Mouse (Mus musculus) inflammation-experienced regulatory T-cells, adult 16 weeks (primary cell): ENCODE measurements around the gene Vma21-ps. TPM values are rescaled to one million over a fixed set of nuclear protein-coding genes. Genes with fewer than 3 reads are reported as not detected.

ENCODE experiments used
- polyA plus RNA-seq: library from polyadenylated mRNA; unstranded; fragments of 100-300 nt; shearing (Covaris generic); gene quantifications from one replicate; pipeline ENCODE4 v1.2.1, GENCODE M21; 2017

The Vma21-ps gene
- polyA plus RNA-seq = not detected

GRCm38 (mm10) chr4:52497144-52497543 lies at the start of gene Vma21-ps:
Gene Vma21-ps (minus strand): TSS chr4:52497244.

Other genes starting within 250 kb of the Vma21-ps start
- 64.5 TPM for gene Smc2, start 58.0 kb downstream of the Vma21-ps start, polyA plus RNA-seq
- gene Toporsl, start 99.0 kb upstream of the Vma21-ps start, polyA plus RNA-seq = not detected